Mouse (Mus musculus) left cerebral cortex, postnatal 25 days (tissue): ENCODE results near the gene Kcnk12. TPM values are rescaled to one million over a fixed set of nuclear protein-coding genes. Genes with fewer than 3 reads are reported as not detected.
A peak's percentile ranks its signal among the peaks of the same experiment; 100 is the strongest.

Source experiments
- DNase-seq, 2 experiments: peaks; one replicate each; pipeline ENCODE4 v3.0.0; 2022; ENCODE audit warnings: low spot score in 2 of 2, mixed read lengths in 1 of 2
- intact Hi-C: fragments of 180-260 bp; cut with DNase I; formaldehyde crosslinking; loops from one replicate; pipeline ENCODE4 v1.15.1; 2025
- total RNA-seq, 2 experiments: library from RNA; stranded (reverse); gene quantifications; 2 replicates each; pipeline ENCODE4 v1.2.3; 2021

Kcnk12 gene
- total RNA-seq, 2 experiments from 2014 or later, result 29.0 to 31.2 TPM

DNA sequence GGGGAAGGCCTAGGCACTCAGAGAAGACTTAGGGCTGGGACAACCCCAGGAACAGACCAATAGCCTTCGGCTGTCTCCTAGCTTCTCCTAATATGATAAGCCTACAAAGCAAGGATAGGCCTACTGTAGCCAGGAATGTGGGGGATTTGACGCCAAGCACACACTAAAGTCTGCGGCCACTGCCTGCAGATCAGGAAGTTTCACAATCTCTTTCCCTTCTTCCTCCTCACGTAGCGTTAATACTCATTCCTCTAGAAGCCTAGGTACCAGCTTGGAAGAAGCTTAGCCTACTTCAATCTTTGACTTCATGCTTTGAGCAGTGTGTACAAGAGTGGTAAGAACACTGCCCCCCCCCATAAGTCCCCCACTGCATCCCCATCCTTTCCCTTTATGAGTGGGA, 7.1 kb downstream of the Kcnk12 start:
- intact Hi-C loops, result loop anchor here (10.0 kb wide), 1 partner anchor 466 kb away; no protein-coding TSS in a partner anchor
- no peak for DNase-seq

DNA sequence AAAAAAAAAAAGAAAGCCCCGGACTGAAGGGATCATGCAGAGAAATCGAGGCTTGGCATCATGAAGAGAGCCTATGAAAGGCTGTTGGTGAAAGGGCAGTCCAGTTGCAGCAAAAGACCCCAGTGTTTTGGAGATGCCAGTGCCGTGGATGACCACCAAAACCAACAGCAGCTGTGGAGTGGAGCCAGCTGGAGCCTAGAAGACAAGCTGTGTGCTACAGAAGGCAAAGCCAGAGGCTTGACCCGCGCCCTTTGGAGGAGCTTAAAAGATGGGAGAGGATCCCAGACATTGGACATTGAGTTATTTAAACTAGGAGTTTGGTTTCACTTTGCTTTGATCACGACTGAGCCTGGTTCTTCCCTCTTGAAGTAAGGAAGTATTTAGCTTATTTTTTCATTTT, 9.6 kb downstream of the Kcnk12 start:
- no peak for DNase-seq
- intact Hi-C loops, result no loop called here

DNA sequence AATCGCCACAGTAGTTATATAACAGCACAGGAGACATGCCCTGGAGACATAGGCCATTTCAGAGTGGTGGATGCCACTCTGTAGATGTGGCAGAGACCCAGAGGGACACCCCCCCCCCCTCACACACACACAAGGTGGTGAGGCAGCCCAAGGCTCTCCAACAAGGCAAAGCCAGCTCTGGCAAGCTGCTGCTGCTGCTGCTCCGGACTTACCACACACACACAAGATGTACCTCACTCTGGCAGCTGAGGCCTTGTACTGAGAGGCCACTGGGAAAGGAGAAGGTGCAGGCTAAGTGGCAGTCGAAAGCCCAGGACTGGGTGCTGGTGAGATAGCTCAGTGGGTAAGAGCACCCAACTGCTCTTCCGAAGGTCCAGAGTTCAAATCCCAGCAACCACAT, 10.1 kb downstream of the Kcnk12 start:
- no peak for DNase-seq
- intact Hi-C loops, result no loop called here

DNA sequence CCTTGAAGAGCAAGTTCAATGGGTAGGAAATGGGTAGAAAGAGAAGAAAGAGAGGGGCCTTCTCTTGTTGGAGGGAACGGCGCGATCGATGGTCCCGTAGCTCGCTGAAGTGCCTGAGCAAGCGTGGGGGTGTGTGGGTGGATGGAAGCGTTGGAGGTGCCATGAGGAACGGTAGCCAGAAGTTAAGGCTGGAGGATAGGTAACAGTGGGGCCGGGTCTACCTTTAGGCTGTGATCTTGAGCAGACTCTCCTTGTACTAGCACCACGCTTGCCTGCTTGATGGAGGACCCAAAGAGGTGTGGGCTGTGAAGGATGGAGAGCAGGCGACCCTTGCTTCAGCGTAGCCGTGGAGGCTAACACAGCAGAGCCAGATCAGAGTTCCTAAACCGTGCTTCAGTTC, 12.1 kb downstream of the Kcnk12 start:
- no peak for DNase-seq
- intact Hi-C loops, result no loop called here

DNA sequence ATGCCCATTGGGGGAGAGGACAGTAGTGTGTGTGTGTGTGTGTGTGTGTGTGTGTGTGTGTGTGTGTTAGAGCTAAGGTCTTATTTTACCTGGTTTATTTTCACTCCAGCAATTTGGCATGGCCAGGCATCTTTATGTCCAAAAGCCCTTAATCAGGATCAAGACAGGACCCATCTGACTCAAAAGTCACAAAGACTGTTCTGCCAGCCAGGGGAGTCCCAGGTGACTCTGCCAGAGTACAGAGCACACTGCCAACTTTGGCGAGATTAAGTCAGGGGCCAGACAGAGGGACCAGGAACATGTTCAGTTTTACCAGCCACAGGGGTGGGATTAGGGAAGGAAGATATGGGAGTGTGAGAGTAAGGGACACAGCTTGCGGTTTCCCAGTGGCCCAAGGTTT, 12.9 kb downstream of the Kcnk12 start:
- no peak for DNase-seq
- intact Hi-C loops, result loop anchor here (1.0 kb wide), 2 partner anchors 42 to 59 kb away; no protein-coding TSS in a partner anchor

DNA sequence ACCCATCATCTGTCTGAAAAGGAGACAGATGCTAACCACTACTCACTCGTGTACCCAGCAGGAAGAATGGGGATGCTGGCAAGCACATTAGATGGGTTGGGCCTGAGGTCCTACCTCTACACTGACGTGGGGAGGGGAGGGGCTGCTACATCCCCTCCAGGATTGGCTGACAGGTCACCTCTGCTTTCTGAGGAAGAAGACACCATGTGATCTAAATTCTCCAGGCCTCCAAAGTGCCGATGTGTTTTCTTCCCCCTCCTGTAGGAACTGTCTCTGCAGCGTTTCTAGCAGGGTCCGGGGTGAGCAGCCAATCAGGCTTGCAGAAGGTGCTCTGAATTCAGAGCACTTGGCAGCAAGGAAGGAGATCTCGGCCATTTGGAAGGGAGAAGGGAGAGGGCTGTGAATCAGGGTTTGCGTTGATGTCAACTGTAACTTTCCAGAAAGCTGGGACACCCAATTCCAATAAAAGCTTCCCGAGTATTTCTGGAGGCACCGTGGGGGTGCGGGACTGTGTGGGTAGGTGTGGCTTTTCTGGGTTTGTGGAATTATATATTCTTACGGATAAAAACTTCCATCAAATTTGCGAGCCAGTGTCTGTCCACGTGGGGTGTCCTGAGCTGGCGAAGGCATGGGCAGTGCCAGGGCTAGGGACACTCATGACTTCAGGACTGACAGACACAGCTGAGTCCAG, 13.5 kb downstream of the Kcnk12 start:
- intact Hi-C loops, result loop anchor here (1.0 kb wide), 2 partner anchors 41 to 58 kb away; no protein-coding TSS in a partner anchor
- DNase-seq, result peak; percentile 57 to 96

DNA sequence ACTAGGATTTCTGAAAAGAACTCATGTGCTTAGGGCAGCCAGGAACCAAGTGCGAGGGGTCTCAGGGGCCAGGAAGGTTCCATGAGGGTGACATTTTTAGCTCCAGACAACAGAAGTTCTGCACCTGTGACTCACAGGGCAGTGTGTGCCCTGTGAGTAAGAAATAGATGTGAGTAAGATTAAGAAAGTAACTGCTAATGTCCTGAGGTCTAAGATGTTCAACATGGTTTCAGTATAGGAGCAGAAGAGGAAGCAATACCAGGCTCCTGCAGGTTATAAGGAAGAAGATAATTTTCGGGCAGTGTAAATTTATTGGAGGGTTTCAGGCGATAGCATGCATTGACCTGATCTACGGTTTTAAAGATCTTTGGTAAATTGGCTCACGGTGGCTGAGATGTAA, 16.6 kb downstream of the Kcnk12 start:
- DNase-seq, result no peak
- intact Hi-C loops, result no loop called here

DNA sequence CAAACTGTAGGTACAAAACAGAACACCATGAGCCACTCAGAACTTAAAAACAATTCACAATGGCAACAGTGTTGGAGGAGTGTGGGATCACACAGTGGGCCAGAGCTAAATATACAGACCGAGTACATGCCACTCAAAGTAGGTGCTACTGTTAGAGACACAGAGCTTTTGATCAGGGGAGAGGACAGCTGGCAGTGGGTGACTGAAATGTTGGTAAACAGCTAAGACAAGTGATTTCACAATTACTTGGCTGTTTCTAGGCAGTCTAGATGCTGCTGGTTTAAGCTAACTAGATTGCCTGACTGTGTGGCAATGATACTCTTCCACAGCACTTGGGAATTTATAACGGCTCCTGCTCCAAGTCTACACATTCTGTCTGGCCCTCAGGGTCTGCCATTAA, 17.6 kb downstream of the Kcnk12 start:
- intact Hi-C loops, result no loop called here
- DNase-seq, result no peak

DNA sequence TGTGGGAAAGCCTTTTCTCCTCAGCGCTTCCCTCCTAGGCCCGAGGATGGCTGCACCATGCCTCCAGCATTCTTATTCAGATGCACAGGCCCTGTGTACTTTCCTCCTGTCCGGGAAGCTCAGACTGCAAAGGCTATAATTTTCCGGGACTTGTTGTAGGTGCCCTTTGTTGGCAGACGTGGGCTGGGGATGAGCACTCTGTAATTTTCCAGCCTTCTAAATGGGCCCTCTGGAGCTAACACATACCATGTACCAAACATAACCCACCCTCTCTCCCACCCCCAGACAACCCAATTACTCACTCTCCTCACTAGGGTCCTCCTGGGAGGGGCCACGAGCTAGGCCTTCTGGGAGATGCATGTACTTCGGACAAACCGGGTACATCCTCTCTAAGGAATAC, 22.8 kb downstream of the Kcnk12 start:
- intact Hi-C loops, result no loop called here
- DNase-seq, result no peak

DNA sequence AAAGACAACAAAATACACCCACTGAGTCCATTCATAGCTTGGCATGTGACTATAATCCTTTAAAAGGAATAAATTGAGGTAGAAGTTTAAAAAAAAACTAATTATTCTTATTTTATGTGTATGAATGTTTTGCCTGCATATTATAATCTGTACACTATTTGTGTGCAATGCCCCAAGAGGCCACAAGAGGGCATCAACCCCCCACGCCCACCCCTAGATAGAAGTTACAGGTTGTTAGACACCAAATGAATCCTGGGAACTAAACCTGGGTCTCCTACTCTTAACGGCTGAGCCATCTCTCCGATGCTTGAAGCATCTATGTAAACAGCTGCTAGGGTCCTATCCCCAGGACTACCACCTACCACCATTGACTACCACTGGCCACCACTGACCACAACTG, 24.6 kb downstream of the Kcnk12 start:
- intact Hi-C loops, result no loop called here
- DNase-seq, result no peak

DNA sequence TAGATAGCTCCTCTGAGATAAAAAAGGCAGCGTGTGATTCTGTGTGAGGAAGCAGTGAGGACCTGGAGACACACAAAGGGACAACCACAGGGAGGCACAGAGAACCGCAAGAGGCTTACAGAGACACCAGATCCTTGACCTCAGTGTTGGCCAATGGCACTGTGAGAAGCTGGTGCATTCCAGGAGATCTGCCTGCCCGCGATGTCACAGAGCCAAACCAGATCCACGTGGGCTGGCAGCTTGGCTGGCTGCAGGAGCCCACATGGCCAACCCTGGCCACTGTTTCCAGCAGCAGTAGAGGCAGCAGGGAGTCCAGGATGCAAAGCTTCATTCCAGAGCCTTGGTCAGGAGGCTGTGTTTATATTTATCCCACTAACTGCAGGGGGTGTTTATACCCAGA, 27.0 kb downstream of the Kcnk12 start:
- DNase-seq, result no peak
- intact Hi-C loops, result no loop called here

DNA sequence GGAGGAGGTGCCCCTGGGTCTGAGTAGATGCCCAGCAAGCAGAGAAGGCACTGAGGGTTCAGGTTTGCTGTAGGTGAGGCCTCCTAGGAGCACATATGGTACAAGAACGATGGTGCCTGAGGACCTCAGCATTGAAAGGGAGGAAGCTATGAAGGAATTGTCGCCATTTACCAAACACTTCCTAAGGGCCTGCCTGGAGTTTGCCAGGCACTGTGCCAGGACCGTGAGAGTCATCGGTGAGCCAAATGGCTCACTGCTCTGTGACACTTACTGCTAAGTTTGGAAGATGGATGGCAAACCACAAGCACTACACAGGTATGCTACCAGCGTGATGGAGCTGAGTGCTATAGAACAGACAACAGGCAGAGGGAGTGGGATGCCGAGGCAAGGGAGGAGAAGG, 30.9 kb downstream of the Kcnk12 start:
- intact Hi-C loops, result no loop called here

DNA sequence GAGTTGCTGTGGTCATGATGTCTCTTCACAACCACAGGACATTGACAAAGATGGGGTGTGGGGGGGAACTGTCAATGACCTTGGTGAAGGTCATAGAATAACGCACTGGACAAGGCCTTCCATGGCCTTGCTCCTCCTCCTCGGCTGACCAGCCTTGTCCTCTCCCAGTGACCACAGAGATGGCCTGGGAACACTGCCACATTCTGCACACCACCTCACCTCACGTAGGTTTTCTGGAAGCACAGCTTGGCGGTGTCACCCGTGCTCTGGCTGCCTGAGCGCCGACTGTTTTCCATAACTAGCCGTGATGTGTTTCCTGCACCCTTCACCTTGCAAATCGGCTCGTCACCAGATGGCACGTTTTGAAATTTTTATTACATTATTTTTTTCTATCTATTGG, 32.8 kb downstream of the Kcnk12 start:
- no peak for DNase-seq
- intact Hi-C loops, result no loop called here

More for the DNA sequence above, 30.9 kb downstream of the Kcnk12 start:
- DNase-seq, result no peak

DNA sequence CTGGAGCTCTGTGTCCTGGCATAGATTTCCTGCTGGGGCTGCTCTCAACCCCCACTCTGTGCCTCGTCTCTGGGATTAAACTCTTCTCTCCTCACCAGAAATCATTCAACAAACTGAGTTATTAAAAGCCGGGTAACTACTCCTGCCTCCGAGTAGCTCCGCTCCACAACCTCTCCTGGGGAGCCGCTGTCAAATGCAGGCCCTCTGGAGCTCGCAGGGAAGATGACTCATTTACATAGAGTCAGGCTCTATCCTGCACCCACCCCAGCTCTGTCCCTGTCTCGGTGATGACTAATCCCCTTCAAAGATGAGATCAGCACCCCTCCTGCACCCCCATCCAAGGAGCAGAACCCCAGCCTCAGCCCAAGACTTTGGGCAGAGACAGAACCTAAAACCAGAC, 34.6 kb downstream of the Kcnk12 start:
- DNase-seq, result peak in 1 of 2 experiments; percentile 70
- intact Hi-C loops, result loop anchor here (2.0 kb wide), 1 partner anchor 16 kb away; no protein-coding TSS in a partner anchor

DNA sequence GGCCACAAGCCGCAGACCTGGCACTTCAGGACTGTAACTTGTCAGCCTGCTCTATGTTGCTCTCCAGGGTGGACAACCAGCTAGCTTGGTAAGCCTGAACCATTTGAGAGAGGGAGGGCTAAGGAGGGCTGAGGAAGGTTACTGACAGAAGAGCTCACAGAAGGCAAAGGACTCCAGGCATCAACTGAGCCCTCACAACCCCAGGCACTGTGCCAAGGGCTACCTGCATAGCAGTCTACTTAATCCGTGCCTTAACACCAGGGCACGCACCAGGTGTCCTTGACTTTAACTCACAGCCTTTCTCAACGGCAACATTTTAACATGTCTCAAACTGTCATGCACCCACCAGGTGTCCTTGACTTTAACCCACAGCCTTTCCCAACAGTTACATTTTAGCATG, 37.5 kb downstream of the Kcnk12 start:
- intact Hi-C loops, result no loop called here

DNA sequence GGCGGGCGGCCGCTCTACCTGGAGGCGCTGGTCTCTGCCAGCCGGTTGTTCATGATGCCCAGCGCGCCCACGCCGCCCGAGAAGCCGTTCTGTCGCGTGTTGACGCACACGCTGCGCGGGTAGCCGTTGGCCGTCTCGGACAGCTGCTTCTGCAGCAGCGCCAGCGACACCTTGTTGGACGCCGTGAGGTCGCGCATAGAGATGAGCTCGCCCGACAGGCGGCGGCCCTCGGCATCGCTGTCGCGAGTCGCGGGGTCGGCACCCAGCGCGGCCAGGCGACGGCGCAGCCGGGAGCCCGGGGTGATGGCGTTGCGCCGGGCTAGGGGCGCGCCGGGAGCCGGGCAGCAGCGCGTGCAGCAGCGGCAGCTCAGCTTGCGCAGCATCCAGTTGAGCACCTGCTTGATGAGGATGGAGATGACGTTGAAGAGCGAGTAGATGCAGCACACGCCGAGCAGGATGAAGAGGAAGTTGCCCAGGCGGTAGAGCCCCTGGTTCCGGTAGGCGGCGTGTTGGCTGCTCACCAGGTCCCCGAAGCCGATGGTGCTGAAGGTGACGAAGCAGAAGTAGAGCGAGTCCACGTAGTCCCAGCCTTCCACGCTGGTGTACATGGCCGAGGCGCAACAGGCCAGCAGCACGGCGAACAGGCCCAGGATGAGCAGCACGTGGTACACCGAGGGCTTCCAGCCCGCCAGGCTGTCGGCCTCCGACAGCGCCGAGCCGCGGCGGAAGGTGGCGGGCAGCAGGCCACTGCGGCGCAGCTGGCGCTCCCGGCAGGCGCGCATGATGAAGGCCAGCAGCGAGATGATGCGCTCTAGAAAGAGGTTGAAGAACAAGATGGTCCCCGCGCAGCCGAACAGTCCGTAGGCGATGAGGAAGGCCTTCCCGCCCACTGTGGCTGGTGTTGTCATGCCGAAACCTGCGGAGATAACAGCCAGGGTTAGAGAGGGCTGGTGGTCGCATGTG, 51.6 kb downstream of the Kcnk12 start:
- intact Hi-C loops, result loop anchor here (2.0 kb wide), 3 partner anchors 17 to 51 kb away; partner anchors contain the start of gene Kcnk12
- DNase-seq, result peak; percentile 64 to 79

More for the DNA sequence above, 37.5 kb downstream of the Kcnk12 start:
- no peak for DNase-seq

DNA sequence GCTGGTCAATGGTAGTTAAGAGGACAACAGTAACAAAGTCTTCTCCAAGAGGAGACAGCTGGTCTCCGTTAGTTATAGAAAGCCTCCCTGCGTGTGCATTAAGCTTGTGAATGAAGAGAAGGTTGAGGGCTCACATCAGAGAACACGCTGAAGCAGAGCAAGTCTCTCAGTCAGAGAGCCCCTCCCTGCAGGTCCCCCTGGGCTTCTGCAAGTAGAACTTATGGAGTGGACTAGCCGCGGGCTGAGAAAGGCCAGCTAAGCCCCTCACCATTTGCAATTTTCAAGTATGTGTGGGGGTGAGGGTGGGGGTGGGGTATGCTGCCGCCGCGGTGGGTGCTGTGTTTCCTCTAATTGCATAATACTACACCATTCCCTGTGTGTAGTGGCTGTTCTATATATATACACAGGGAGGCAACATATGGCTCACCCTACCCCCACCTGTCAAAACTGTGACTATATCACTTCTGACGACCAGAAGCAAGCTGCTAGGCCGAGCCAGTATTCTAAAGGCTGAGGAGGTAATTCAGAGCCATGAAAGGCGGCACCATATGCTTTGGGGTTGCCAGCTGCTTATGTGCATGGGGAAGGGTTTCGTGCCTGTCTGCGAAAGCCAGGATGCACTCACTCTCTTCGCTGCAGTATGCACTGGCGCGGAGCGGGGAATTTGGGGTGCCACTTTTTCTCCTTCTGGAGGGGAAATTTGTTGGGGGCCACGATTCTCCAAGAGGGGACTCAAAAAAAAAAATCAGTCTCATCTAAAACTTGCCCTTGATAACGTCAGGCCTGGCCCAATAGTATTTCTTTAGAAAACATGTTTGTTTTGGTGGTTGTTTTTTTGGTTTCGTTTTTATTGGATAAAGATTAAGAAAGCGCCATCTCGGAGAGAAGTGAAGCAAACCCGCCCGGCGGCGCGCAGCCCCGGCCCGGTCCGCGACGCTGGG, 52.5 kb downstream of the Kcnk12 start:
- intact Hi-C loops, result loop anchor here (2.0 kb wide), 2 partner anchors 18 to 52 kb away; partner anchors contain the start of gene Kcnk12
- DNase-seq, result peak; percentile 76 to 96

DNA sequence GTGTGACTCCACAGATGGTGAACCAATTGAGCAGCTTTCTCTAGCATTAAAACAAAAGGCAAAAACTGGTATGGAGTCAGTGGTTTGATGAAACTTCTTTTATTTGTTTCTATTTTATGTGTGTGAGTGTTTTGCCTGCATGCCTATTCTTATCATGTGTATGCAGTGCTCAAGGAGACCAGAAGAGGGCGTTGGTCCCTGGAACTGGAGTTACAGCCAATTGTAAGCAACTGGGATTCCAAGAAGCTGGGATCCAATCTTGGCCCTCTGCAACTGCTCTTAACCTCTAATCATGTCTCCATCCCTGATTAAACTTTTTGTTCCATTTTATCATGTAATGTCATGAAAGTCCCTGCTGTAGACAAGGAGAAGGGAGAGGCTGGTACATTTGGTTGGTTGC, 58.0 kb downstream of the Kcnk12 start:
- DNase-seq, result no peak
- intact Hi-C loops, result no loop called here

DNA sequence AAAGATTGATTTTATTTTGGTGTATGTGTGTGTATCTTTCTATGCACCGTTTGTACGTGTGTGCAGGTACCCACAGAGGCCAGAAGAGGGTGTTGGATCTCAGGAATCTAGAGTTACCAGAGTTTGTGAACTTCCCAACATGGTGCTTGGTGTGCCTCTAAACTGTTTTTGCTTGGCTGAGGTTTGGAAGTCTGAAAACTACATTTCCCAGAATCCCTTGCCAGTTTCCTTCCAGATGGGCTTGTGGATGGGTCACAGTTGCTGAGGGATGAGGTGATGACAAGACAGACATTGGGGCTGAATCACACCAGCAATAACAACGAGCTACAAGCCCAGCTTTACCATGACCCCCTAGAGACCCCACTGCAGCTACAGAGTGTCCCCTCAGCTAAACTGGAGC, 60.6 kb downstream of the Kcnk12 start:
- no peak for DNase-seq
- intact Hi-C loops, result no loop called here
